Mouse (Mus musculus) forebrain, embryonic 16.5 days (tissue): ENCODE measurements at regions not wholly inside any gene's neighbourhood (a gene's known extent, or its start where the extent isn't known, plus 50 kb on each side); places are given as distances from the start of the nearest gene placed in this dataset.
"Not testable (repeated sequence)": the region's sequence is repeated elsewhere in the genome, so short reads cannot be mapped to it uniquely, and the experiment has no call there.

ENCODE experiments used
- ATAC-seq: fragments of 200-750 bp; cut with Nextera tagmentation; 2 replicates; pipeline ENCODE4 v1.8.0; 2017; ENCODE audit warnings: mild to moderate bottlenecking, moderate library complexity
- H3K27ac ChIP-seq: fragments of 300-500 bp; sonication (generic); 2 replicates; pipeline ENCODE4 v1.5.1; 2014; ENCODE audit warnings: low read length, control low read depth
- H3K27me3 ChIP-seq: fragments of 300-500 bp; sonication (generic); replicated peaks from 2 replicates; pipeline ENCODE4 v1.6.1; 2014; ENCODE audit warnings: low read length; ENCODE audit not compliant: control insufficient read depth, insufficient read depth
- H3K36me3 ChIP-seq: fragments of 300-500 bp; sonication (generic); 2 replicates; pipeline ENCODE4 v1.6.1; 2014; ENCODE audit not compliant: control insufficient read depth, insufficient read depth
- H3K4me1 ChIP-seq: fragments of 300-500 bp; sonication (generic); replicated peaks from 2 replicates; pipeline ENCODE4 v1.6.1; 2014; ENCODE audit warnings: low read length; ENCODE audit not compliant: control insufficient read depth, insufficient read depth
- H3K4me2 ChIP-seq: fragments of 300-500 bp; sonication (generic); 2 replicates; pipeline ENCODE4 v1.6.1; 2014; ENCODE audit warnings: mild to moderate bottlenecking, low read length, control low read depth
- H3K4me3 ChIP-seq: fragments of 300-500 bp; sonication (generic); replicated peaks from 2 replicates; pipeline ENCODE4 v1.5.1; 2014; ENCODE audit warnings: mild to moderate bottlenecking, low read length, control low read depth
- H3K9ac ChIP-seq: fragments of 300-500 bp; sonication (generic); replicated peaks from 2 replicates; pipeline ENCODE4 v1.6.1; 2014; ENCODE audit warnings: low read depth, low read length, control low read depth
- H3K9me3 ChIP-seq: fragments of 300-500 bp; sonication (generic); 2 replicates; pipeline ENCODE4 v1.6.1; 2016; ENCODE audit warnings: low read length; ENCODE audit not compliant: control insufficient read depth
- WGBS: fragments of 180-500 bp; shearing (Covaris S2); extraction: QIAGEN DNeasy Blood & Tissue Kit; methylation state at CpG from one replicate; pipeline ENCODE4 v1.1.7; 2014; 5-methylcytosine and 5-hydroxymethylcytosine counted together

GRCm38 (mm10) chr10:117567379-117568137 lies 61.7 kb upstream of the Cpm start:
- H3K4me2 ChIP-seq = no peak overlapping the region
- peaks cover 12% of the 10 kb centered on the region for H3K4me1 ChIP-seq
- 96% methylated on average over 8 of the region's 8 CpGs for WGBS
- no peaks in the 10 kb centered on the region for H3K9me3 ChIP-seq
- no peak overlapping the region for H3K9ac ChIP-seq
- H3K36me3 ChIP-seq = no peaks in the 10 kb centered on the region
- H3K4me3 ChIP-seq = no peak overlapping the region
- H3K27ac ChIP-seq = no peak overlapping the region
- peaks cover 8% of the 10 kb centered on the region for H3K27me3 ChIP-seq
- ATAC-seq = no peak

- no peak for ATAC-seq
- 89% methylated on average over 8 of the region's 8 CpGs for WGBS
- Histone ChIP-seq H3K4me2 (no peak overlapping the region), H3K9ac (no peak overlapping the region), H3K27ac (no peak overlapping the region), H3K4me1 (peaks cover 9% of the 10 kb centered on the region), H3K27me3 (peaks cover 3% of the 10 kb centered on the region; the same call in 1 of the 2 replicates), H3K9me3 (no peaks in the 10 kb centered on the region), H3K36me3 (no peaks in the 10 kb centered on the region), H3K4me3 (no peak overlapping the region)
Observed at GRCm38 (mm10) chr10:117566648-117567378, 62.5 kb upstream of the Cpm start.

- Histone ChIP-seq H3K9ac (no peak overlapping the region), H3K4me3 (no peak overlapping the region), H3K4me2 (no peak overlapping the region), H3K27ac (no peak overlapping the region), H3K27me3 (0 out of 2 replicates have a peak, but pooled peaks cover 3% of the 10 kb centered on the region), H3K36me3 (no peaks in the 10 kb centered on the region), H3K9me3 (no peaks in the 10 kb centered on the region), H3K4me1 (peaks cover 3% of the 10 kb centered on the region)
- no peak for ATAC-seq
- WGBS = 86% methylated on average over 3 of the region's 3 CpGs
Observed at GRCm38 (mm10) chr10:117566204-117566603, 63.1 kb upstream of the Cpm start.

- no peak overlapping the region for H3K9ac ChIP-seq
- no peaks in the 10 kb centered on the region; the same call in 1 of the 2 replicates for H3K4me1 ChIP-seq
- H3K27ac ChIP-seq = no peak overlapping the region
- H3K4me3 ChIP-seq = no peak overlapping the region
- H3K27me3 ChIP-seq = 0 out of 2 replicates have a peak, but pooled peaks cover 3% of the 10 kb centered on the region
- no peaks in the 10 kb centered on the region for H3K36me3 ChIP-seq
- H3K9me3 ChIP-seq = no peaks in the 10 kb centered on the region
- no peak for ATAC-seq
- H3K4me2 ChIP-seq = no peak overlapping the region
- WGBS = 95% methylated on average over 4 of the region's 4 CpGs
Observed at GRCm38 (mm10) chr10:117565529-117566086, 63.7 kb upstream of the Cpm start.

- Histone ChIP-seq H3K9me3 (no peaks in the 10 kb centered on the region), H3K4me3 (no peak overlapping the region), H3K27ac (no peak overlapping the region), H3K27me3 (0 out of 2 replicates have a peak, but pooled peaks cover 3% of the 10 kb centered on the region), H3K4me1 (no peaks in the 10 kb centered on the region), H3K4me2 (no peak overlapping the region), H3K36me3 (no peaks in the 10 kb centered on the region), H3K9ac (no peak overlapping the region)
- 92% methylated on average over 3 of the region's 3 CpGs for WGBS
- ATAC-seq = no peak
Observed at GRCm38 (mm10) chr10:117565110-117565509, 64.2 kb upstream of the Cpm start.

GRCm38 (mm10) chr10:117564118-117565040 lies 64.9 kb upstream of the Cpm start:
- no peaks in the 10 kb centered on the region for H3K36me3 ChIP-seq
- no peaks in the 10 kb centered on the region for H3K4me1 ChIP-seq
- H3K4me2 ChIP-seq = no peak overlapping the region
- 0 out of 2 replicates have a peak, but pooled peaks cover under 1% of the 10 kb centered on the region for H3K27me3 ChIP-seq
- WGBS = 42% methylated on average over 12 of the region's 12 CpGs
- no peak overlapping the region for H3K27ac ChIP-seq
- H3K9ac ChIP-seq = no peak overlapping the region
- no peak for ATAC-seq
- no peak overlapping the region for H3K4me3 ChIP-seq
- no peaks in the 10 kb centered on the region for H3K9me3 ChIP-seq

- Histone ChIP-seq H3K27ac (no peak overlapping the region), H3K4me3 (no peak overlapping the region), H3K4me1 (no peaks in the 10 kb centered on the region), H3K36me3 (no peaks in the 10 kb centered on the region), H3K27me3 (no peaks in the 10 kb centered on the region), H3K9me3 (no peaks in the 10 kb centered on the region), H3K9ac (no peak overlapping the region), H3K4me2 (no peak overlapping the region)
- ATAC-seq = no peak
- 76% methylated on average over 8 of the region's 8 CpGs for WGBS
Observed at GRCm38 (mm10) chr10:117563429-117564117, 65.7 kb upstream of the Cpm start.

GRCm38 (mm10) chr10:117562850-117563248 lies 66.5 kb upstream of the Cpm start:
- WGBS = 86% methylated on average over 3 of the region's 3 CpGs
- not testable (repeated sequence) for H3K27me3 ChIP-seq

More at GRCm38 (mm10) chr10:117562850-117563248, 66.5 kb upstream of the Cpm start:
- H3K27ac ChIP-seq, H3K9me3 ChIP-seq, H3K36me3 ChIP-seq, H3K9ac ChIP-seq, H3K4me2 ChIP-seq, H3K4me1 ChIP-seq, H3K4me3 ChIP-seq, ATAC-seq: not testable (repeated sequence)
